Mouse (Mus musculus) hindbrain, embryonic 11.5 days (tissue): Measurements from ENCODE around the gene Zfhx3. TPM values are rescaled to one million over a fixed set of nuclear protein-coding genes. Genes with fewer than 3 reads are reported as not detected.
A peak's percentile ranks its signal among the peaks of the same experiment; 100 is the strongest.

Experiments used
- ATAC-seq: fragments of 200-750 bp; cut with Nextera tagmentation; 2 replicates; pipeline ENCODE4 v1.8.0; 2017; ENCODE audit warnings: mild to moderate bottlenecking, moderate TSS enrichment, moderate library complexity; ENCODE audit not compliant: low FRiP score
- DNase-seq: peaks from one replicate; pipeline ENCODE4 v3.0.0-alpha.2; 2015; ENCODE audit warnings: low spot score
- H3K27ac ChIP-seq: fragments of 300-500 bp; sonication (generic); 2 replicates; pipeline ENCODE4 v1.5.1; 2014; ENCODE audit warnings: mild to moderate bottlenecking, low read depth, low read length
- H3K27me3 ChIP-seq: fragments of 300-500 bp; sonication (generic); 2 replicates; pipeline ENCODE4 v1.6.1; 2014; ENCODE audit warnings: mild to moderate bottlenecking, low read length, moderate library complexity, mixed read lengths; ENCODE audit not compliant: control insufficient read depth, insufficient read depth
- H3K36me3 ChIP-seq: fragments of 300-500 bp; sonication (generic); 2 replicates; pipeline ENCODE4 v1.6.1; 2014; ENCODE audit warnings: mild to moderate bottlenecking, low read length, moderate library complexity, mixed read lengths; ENCODE audit not compliant: control insufficient read depth, insufficient read depth
- H3K4me1 ChIP-seq: fragments of 300-500 bp; sonication (generic); replicated peaks from 2 replicates; pipeline ENCODE4 v1.6.1; 2014; ENCODE audit warnings: low read length, mixed read lengths; ENCODE audit not compliant: control insufficient read depth, insufficient read depth
- H3K4me2 ChIP-seq: fragments of 300-500 bp; sonication (generic); replicated peaks from 2 replicates; pipeline ENCODE4 v1.6.1; 2014; ENCODE audit warnings: mild to moderate bottlenecking, low read depth, low read length
- H3K4me3 ChIP-seq: fragments of 300-500 bp; sonication (generic); 2 replicates; pipeline ENCODE4 v1.5.1; 2014; ENCODE audit warnings: low read depth, low read length
- H3K9ac ChIP-seq: fragments of 300-500 bp; sonication (generic); 2 replicates; pipeline ENCODE4 v1.6.1; 2014; ENCODE audit warnings: low read depth, low read length
- H3K9me3 ChIP-seq: fragments of 300-500 bp; sonication (generic); 2 replicates; pipeline ENCODE4 v1.6.1; 2016; ENCODE audit warnings: low read length; ENCODE audit not compliant: control insufficient read depth
- WGBS: fragments of 180-500 bp; shearing (Covaris S2); extraction: QIAGEN DNeasy Blood & Tissue Kit; methylation state at CpG from one replicate; pipeline ENCODE4 v1.1.7; 2014; 5-methylcytosine and 5-hydroxymethylcytosine counted together
- polyA plus RNA-seq: library from polyadenylated mRNA; unstranded; fragments of >200 nt; fragmentation: Nextera tagmentation; extraction: Ambion mirVana; gene quantifications from 2 replicates; pipeline ENCODE4 v1.2.1, GENCODE M21; 2014

Zfhx3 gene
- polyA plus RNA-seq, 1 experiment from 2014 or later: 47.1 TPM

- peaks cover 8% of the 10 kb centered on the region for H3K9me3 ChIP-seq
- H3K27ac ChIP-seq: no peak overlapping the region
- peaks cover 11% of the 10 kb centered on the region; the same call in 1 of the 2 replicates for H3K4me1 ChIP-seq
- no peak overlapping the region for H3K9ac ChIP-seq
- no peak overlapping the region for H3K4me2 ChIP-seq
- WGBS: 70% methylated on average over 14 of the region's 14 CpGs
- no peaks in the 10 kb centered on the region for H3K27me3 ChIP-seq
- no peak overlapping the region for H3K4me3 ChIP-seq
- peak; percentile 33 for DNase-seq
- H3K36me3 ChIP-seq: peaks cover 32% of the 10 kb centered on the region
- 0 out of 2 replicates have a peak, but pooled peaks have one; percentile 10 for ATAC-seq
Measured at GRCm38 (mm10) chr8:108790559-108791293, 848.3 kb downstream of the Zfhx3 start.

GRCm38 (mm10) chr8:108796076-108796475, 853.6 kb downstream of the Zfhx3 start:
- peaks cover 33% of the 10 kb centered on the region for H3K36me3 ChIP-seq
- H3K27me3 ChIP-seq: no peaks in the 10 kb centered on the region
- ATAC-seq (no peak), DNase-seq (no peak)
- no peak overlapping the region for H3K4me2 ChIP-seq
- H3K9me3 ChIP-seq: peaks cover 9% of the 10 kb centered on the region
- H3K4me1 ChIP-seq: no peaks in the 10 kb centered on the region
- 96% methylated on average over 3 of the region's 3 CpGs for WGBS
- H3K4me3 ChIP-seq: no peak overlapping the region
- H3K27ac ChIP-seq: no peak overlapping the region
- H3K9ac ChIP-seq: no peak overlapping the region

GRCm38 (mm10) chr8:108796882-108797281, 854.4 kb downstream of the Zfhx3 start:
- Histone ChIP-seq H3K4me2 (no peak overlapping the region), H3K27ac (no peak overlapping the region), H3K36me3 (peaks cover 33% of the 10 kb centered on the region), H3K9me3 (peaks cover 9% of the 10 kb centered on the region), H3K4me1 (no peaks in the 10 kb centered on the region), H3K9ac (no peak overlapping the region), H3K4me3 (no peak overlapping the region), H3K27me3 (no peaks in the 10 kb centered on the region)
- DNase-seq (no peak), ATAC-seq (no peak)
- 84% methylated on average over 3 of the region's 3 CpGs for WGBS

GRCm38 (mm10) chr8:108798012-108798411, 855.6 kb downstream of the Zfhx3 start:
- H3K36me3 ChIP-seq: peaks cover 23% of the 10 kb centered on the region
- no peaks in the 10 kb centered on the region for H3K27me3 ChIP-seq
- H3K27ac ChIP-seq: no peak overlapping the region
- H3K4me3 ChIP-seq: no peak overlapping the region
- 75% methylated on average over 12 of the region's 12 CpGs for WGBS
- no peak for DNase-seq
- H3K4me1 ChIP-seq: no peaks in the 10 kb centered on the region
- no peak overlapping the region for H3K9ac ChIP-seq
- peaks cover 2% of the 10 kb centered on the region; the same call in 1 of the 2 replicates for H3K9me3 ChIP-seq
- no peak for ATAC-seq
- no peak overlapping the region for H3K4me2 ChIP-seq

- peaks cover 11% of the 10 kb centered on the region for H3K36me3 ChIP-seq
- H3K9me3 ChIP-seq: peaks cover 2% of the 10 kb centered on the region; the same call in 1 of the 2 replicates
- H3K27me3 ChIP-seq: no peaks in the 10 kb centered on the region
- H3K27ac ChIP-seq: no peak overlapping the region
- ATAC-seq: no peak
- H3K4me1 ChIP-seq: no peaks in the 10 kb centered on the region
- no peak for DNase-seq
- WGBS: 94% methylated on average over 6 of the region's 6 CpGs
- H3K9ac ChIP-seq: no peak overlapping the region
- H3K4me2 ChIP-seq: no peak overlapping the region
- H3K4me3 ChIP-seq: no peak overlapping the region
Measured at GRCm38 (mm10) chr8:108799250-108799649, 856.8 kb downstream of the Zfhx3 start.

GRCm38 (mm10) chr8:108800357-108800756, 857.9 kb downstream of the Zfhx3 start:
- Histone ChIP-seq H3K4me3 (no peak overlapping the region), H3K9ac (no peak overlapping the region), H3K27ac (no peak overlapping the region), H3K9me3 (peaks cover 2% of the 10 kb centered on the region; the same call in 1 of the 2 replicates), H3K4me2 (no peak overlapping the region), H3K4me1 (no peaks in the 10 kb centered on the region), H3K36me3 (peaks cover 5% of the 10 kb centered on the region; the same call in 1 of the 2 replicates), H3K27me3 (no peaks in the 10 kb centered on the region)
- WGBS: 95% methylated on average over 15 of the region's 15 CpGs
- DNase-seq: no peak
- ATAC-seq: no peak

GRCm38 (mm10) chr8:108803017-108803416, 860.6 kb downstream of the Zfhx3 start:
- DNase-seq: no peak
- WGBS: 80% methylated on average over 6 of the region's 6 CpGs
- ATAC-seq: no peak
- no peaks in the 10 kb centered on the region for H3K27me3 ChIP-seq
- no peak overlapping the region for H3K4me3 ChIP-seq
- H3K4me1 ChIP-seq: no peaks in the 10 kb centered on the region
- H3K9ac ChIP-seq: no peak overlapping the region
- H3K27ac ChIP-seq: no peak overlapping the region
- H3K9me3 ChIP-seq: no peaks in the 10 kb centered on the region
- H3K36me3 ChIP-seq: no peaks in the 10 kb centered on the region
- no peak overlapping the region for H3K4me2 ChIP-seq

- DNase-seq (no peak), ATAC-seq (no peak)
- Histone ChIP-seq H3K27ac (no peak overlapping the region), H3K9me3 (no peaks in the 10 kb centered on the region), H3K36me3 (no peaks in the 10 kb centered on the region), H3K27me3 (no peaks in the 10 kb centered on the region), H3K4me2 (no peak overlapping the region), H3K4me3 (no peak overlapping the region), H3K9ac (no peak overlapping the region), H3K4me1 (no peaks in the 10 kb centered on the region)
- 75% methylated on average over 10 of the region's 10 CpGs for WGBS
Measured at GRCm38 (mm10) chr8:108811694-108812093, 869.2 kb downstream of the Zfhx3 start.

- WGBS: 80% methylated on average over 12 of the region's 12 CpGs
- Histone ChIP-seq H3K4me1 (no peaks in the 10 kb centered on the region), H3K4me2 (no peak overlapping the region), H3K27me3 (no peaks in the 10 kb centered on the region), H3K9ac (no peak overlapping the region), H3K9me3 (no peaks in the 10 kb centered on the region), H3K36me3 (no peaks in the 10 kb centered on the region), H3K4me3 (no peak overlapping the region), H3K27ac (no peak overlapping the region)
- ATAC-seq: no peak
- DNase-seq: no peak
Measured at GRCm38 (mm10) chr8:108813375-108813774, 870.9 kb downstream of the Zfhx3 start.
